Mouse (Mus musculus): ENCODE data around the gene Spdl1.
"Not testable (repeated sequence)": the region's sequence is repeated elsewhere in the genome, so short reads cannot be mapped to it uniquely, and the experiment has no call there.

Gene Spdl1

DNA sequence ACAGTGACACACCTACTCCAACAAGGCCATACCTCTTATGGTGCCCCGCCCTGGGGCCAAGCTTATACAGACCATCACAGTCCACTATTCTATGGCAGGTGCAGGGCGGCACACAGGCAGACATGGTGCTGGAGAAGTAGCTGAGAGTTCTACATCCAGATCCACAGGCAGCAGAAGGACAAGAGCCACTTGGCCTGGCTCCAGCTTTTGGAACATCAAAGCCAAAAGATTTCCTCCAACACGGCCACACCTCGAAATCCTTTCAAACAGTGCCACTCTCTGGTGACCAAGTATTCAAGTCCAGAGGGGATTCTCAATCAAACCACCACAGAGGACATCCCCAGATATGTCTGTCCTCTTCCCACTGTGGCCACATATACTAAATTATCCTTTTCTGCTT is 28.4 kb downstream of the Spdl1 start:
- DNase-seq (ENCODE audit: low spot score in 2 of 2): not testable (repeated sequence)

- DNase-seq (ENCODE audit: low spot score in 2 of 2): not testable (repeated sequence)
These were observed 35.4 kb downstream of the Spdl1 start for GRCm38 (mm10) chr11:34798066-34798465.

GRCm38 (mm10) chr11:34796097-34796496 is 37.3 kb downstream of the Spdl1 start:
- DNase-seq (ENCODE audit: low spot score in 2 of 2): peak; percentile 35 to 62

GRCm38 (mm10) chr11:34791872-34792271 is 41.6 kb downstream of the Spdl1 start:
- DNase-seq (ENCODE audit: low spot score in 2 of 2): peak in 1 of 2 experiments; percentile 39

- no peak for DNase-seq (ENCODE audit: low spot score in 2 of 2)
These were observed 48.6 kb downstream of the Spdl1 start for GRCm38 (mm10) chr11:34784864-34785263.

DNA sequence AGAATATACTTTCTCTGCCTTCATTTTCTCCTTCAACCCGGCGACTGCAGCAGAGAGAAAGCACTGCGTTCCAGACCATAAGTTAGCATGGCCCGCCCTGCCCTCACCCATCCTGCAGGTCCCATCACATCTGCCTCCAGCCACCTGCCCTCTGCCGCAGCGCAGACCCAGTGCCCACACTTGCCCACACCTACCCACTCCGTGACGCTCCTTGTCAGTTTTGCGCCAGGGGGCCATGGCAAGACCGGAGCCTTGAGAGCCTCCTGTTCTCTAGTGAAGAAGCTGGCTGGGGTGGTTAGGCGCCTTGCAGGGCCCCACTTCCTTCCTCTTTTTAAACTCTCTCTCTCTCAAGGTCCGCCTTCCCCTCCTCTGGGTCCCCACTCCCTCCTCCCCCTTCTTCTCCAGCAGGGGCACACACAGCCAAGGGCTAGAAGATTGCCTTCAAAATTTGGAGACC is 49.8 kb downstream of the Spdl1 start, which contains the start of gene Dock2:
Gene Dock2 (minus strand): TSS at position 306 of the 457 bp plus-strand sequence.
- peak; percentile 85 to 86 for DNase-seq (ENCODE audit: low spot score in 2 of 2)

GRCm38 (mm10) chr11:34782516-34783430 is 50.7 kb downstream of the Spdl1 start:
- DNase-seq (ENCODE audit: low spot score in 2 of 2): peak; percentile 90 to 92

DNA sequence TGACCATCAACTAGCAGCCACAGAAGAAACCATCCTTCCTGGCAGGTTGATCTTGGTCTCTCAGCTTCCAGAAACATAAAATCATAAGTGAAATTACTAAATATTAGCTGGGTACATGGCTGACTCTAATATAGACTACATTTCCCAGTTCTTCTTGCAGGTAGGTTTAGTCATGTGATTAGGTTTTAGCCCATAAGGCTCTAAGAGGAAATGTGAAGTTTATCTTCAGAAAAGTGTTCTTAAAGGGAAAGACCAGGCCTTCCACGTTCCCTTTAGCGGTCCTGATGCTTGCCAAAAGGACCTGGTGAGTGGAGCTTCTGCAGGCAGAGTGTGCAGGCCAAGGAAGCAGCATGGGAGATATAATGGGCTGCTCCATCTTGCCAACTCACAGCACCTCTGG is 52.7 kb downstream of the Spdl1 start:
- no peak for DNase-seq (ENCODE audit: low spot score in 2 of 2)

- no peak for DNase-seq (ENCODE audit: low spot score in 2 of 2)
These were observed 53.5 kb downstream of the Spdl1 start for GRCm38 (mm10) chr11:34779966-34780365.

DNA sequence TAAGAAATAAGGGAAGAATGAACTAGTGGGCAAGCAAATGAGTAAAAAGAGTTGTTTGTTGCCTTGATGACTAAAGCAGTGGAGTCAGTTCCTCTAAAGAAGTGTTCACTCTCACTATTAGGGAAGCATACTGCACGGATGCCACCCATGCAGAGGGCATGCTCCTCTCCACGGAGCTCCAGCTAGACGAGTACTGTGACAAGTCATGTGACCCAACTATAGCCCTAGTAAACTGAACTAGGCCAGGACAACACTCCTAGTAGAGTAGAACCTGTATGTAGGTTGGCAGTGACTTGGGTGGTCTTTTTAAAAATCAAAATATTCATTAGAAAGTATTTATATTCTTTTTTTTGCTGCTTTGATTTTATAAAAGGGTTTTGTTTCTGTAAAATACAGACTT is 55.1 kb downstream of the Spdl1 start:
- DNase-seq (ENCODE audit: low spot score in 2 of 2): no peak

DNA sequence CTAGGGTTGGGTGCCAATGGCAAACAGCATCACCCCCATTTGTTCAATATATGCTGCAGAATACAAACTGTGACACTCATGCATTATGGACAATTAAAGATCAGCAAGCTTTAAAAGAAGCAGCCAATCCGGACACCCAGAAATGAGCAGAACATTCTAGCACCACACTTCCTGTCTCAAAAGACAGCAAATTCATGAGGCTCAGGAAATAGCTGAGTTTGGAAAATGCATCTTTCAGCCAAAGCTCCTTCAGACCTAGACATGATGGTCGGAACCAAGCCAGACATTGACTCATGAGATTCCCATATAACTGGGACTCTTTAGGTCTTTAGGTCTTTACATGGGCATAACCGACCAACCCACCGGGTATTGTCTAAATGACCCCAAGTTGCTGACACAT is 55.9 kb downstream of the Spdl1 start:
- no peak for DNase-seq (ENCODE audit: low spot score in 2 of 2)

- peak in 1 of 2 experiments; percentile 7 for DNase-seq (ENCODE audit: low spot score in 2 of 2)
These were observed 57.4 kb downstream of the Spdl1 start for GRCm38 (mm10) chr11:34776054-34776453.

DNA sequence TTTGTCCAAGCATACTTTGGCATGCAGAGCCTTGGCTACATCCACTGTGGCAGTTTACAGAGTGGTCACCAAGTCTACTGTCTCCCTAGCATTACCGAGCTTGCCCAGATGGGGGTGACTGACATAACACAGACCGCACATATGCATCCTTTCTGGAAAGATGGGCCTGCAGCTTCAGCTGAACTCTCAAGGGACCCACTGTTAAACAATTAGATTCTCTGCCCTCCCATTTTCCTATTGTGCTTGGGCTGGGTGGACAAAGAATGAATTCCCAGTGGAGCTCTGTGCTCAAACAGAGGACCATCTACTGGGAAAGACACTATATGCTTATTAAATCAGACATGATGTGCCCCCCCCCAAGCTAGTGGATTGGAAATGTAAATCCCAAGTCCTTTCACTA is 58.8 kb downstream of the Spdl1 start:
- no peak for DNase-seq (ENCODE audit: low spot score in 2 of 2)

- DNase-seq (ENCODE audit: low spot score in 2 of 2): peak; percentile 59 to 65
These were observed 60.0 kb downstream of the Spdl1 start for GRCm38 (mm10) chr11:34773304-34773895.

- peak; percentile 70 to 75 for DNase-seq (ENCODE audit: low spot score in 2 of 2)
These were observed 62.0 kb downstream of the Spdl1 start for GRCm38 (mm10) chr11:34771221-34771986.

DNA sequence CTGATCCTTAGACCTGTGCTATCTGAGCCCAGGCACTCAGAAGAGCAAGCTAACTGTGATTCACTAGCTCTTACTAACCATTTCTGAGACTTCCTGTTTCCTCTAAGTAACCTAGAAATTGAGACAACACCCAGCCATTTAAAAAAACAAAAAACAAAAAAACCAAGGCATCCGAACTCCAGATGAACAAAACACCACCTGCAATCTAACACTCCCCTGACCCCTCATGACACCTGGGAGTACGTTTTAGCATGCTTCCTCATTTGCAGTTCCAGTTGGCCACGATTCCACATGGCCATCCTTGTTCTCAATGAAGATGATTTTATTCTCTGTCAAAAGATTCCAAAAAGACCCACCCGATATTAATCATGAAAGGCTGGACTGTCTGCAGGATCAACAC is 62.8 kb downstream of the Spdl1 start:
- DNase-seq (ENCODE audit: low spot score in 2 of 2): peak; percentile 27 to 45

DNA sequence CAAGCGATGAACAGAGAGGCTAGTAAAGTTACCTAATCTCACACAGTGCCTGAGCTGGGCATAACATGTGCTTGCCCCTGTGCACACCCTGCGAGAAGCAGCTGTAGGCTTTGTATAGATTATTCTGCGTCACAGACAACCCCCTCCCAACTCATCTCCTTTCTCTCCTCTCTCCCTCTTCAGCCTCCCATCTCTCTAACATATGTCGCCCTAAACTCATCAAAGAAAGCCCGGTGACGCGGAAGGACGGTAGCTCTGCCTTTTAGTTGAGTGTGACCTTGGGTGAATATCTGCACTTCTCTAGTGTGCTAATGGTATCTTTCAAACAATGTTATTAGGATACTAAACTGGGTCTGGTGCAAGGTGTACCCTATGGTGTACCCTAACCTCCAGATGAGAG is 63.5 kb downstream of the Spdl1 start:
- no peak for DNase-seq (ENCODE audit: low spot score in 2 of 2)

DNA sequence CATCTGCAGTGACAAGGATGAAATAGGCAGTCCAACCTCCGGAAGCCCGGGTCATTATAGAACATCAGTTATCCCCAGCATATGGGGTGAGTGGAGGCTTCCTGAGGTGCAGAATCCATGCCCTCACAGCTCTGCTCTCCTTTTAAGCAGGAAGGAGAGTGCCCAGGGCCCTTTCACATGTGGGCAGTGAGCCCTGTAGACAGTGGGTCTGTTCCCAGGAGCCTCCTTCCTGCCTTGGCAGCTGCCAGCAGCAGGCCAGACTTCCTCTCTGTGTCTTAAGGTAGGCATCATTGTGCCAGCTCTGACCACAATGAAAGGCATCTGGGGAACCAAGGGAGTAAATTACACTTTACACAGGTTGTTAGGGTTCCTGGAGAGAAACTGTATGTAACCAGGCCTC is 64.0 kb downstream of the Spdl1 start:
- no peak for DNase-seq (ENCODE audit: low spot score in 2 of 2)

DNA sequence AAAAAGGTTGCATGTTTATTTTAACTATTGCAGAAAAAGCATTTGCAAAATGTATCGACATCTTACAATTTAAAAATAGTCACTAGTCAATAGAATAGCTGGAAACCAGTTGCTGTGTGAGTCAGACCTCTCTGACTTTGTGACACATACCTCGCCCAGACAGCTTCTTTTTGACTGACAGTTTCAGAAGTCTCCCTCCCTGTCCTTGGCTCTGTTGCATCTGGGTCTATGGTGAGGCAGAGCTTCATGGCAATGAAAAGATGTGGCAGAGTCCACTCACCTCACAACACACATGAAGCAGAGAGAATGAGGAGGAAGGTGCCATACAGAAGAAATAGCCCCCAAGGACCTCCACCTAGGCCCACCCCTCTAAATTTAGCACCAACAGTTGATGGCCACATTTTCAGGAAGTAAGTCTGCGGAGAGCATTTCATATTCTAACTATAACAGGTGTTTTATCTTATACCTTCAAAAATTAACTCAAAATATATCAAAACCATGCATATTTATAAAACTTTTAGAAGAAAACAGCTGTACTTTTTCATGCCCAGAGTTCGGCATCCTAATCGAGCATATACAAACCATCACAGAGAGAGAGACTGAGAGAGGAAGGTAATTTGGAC is 69.6 kb downstream of the Spdl1 start:
- DNase-seq (ENCODE audit: low spot score in 2 of 2): no peak

DNA sequence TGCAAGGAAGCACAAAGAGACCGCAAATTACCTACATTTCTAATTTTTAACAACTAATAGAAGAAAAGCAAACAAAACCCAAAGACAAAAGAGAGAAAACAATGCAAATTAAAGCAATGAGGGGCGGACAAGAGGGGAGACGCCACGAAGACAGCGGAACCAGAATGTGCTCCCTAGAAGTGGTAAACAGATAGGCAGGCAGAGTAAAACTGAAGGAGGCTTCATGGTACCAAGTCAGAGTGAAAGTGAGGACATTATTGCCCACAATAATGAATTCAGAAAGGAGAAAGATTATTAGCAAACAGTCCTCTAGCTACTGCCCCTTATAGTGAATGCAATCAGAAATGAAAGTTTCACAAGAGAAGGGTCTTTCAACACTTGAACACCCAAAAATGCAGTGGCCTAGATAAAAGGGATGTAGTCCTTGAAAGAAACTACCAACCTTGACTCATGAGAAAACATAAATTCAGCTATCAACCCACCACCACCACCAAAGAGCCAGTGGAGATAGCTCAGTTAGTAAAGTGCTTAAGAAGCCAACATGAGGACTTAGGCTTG is 70.8 kb downstream of the Spdl1 start:
- no peak for DNase-seq (ENCODE audit: low spot score in 2 of 2)

DNA sequence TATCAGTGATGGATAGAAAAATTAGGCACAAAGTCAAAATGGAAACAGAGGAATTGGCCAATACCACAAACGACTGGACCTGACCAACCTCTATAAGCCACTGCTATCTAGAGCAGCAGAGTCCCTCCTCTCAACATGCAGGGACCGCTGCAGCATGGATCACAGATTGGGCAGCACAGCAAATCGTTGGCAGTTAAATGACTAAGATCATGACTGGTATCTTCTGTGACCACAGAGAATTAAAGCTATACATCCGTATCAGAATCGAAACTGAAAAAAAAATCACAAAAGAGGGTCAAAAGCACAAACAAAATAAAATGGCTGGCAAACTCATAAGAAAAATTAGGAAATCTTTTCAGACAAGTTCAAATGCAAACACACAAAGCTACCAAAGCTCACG is 71.3 kb downstream of the Spdl1 start:
- DNase-seq (ENCODE audit: low spot score in 2 of 2): no peak
